Mouse (Mus musculus): Measurements from ENCODE around the gene Ptpa. TPM values are rescaled to one million over a fixed set of nuclear protein-coding genes. Genes with fewer than 3 reads are reported as not detected.
A peak's percentile ranks its signal among the peaks of the same experiment; 100 is the strongest.

The Ptpa gene
- polyA plus RNA-seq, 1 experiment, result 83.8 TPM

DNA sequence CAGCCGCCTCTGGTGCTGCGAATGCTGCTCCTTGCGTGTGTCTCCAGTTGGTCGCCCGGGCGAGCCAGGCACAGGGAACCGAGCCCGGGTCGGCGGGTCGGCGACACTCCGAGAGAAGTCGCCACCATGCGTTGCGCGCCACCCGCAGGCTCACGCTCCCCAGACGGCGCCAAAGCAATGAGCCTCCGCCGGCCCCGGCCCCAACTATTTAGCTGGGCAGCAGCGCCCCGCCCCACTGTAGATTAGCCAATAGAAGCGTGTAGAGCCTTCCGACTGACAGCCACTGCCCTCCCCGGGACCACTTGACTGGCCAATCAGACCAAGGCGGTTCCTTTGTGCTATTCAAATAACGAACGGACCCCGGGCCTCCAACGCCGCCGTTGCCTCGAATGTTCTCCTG, 58.2 kb downstream of the Ptpa start, which contains the start of gene Ier5l:
TSS of gene Ier5l (minus strand) at position 181 of the 400 bp plus-strand sequence.
- Histone ChIP-seq H3K4me1 (ENCODE audit: control insufficient read depth, insufficient read depth, insufficient read length, low read length) (peaks cover 4% of the 10 kb centered on the region), H3K27ac (replicated peaks; ENCODE audit: low read depth, low read length) (peak within 1 kb of the TSS; percentile 97), H3K4me3 (ENCODE audit: insufficient read depth, low read depth, low read length) (peak within 1 kb of the TSS; percentile 97)

DNA sequence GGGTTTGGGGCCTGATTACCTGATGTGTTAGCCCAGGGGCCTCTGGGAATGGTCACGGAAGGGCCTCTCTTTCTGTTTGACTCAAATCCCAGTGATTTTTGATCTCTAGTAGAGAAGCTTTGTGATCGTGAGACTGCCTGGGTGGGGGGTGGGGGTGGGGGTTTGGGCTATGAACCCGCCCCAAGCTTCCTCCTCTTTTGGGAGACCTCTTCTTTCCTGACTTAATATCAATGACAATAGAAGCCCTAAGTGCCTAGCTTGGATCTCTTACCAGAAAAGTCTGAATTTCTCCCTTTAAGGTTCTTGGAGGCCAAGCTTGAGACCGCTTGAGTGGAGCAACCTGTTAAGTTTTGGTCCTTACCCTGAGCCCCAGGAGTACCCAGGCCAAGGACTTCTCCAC, 58.9 kb downstream of the Ptpa start:
- Histone ChIP-seq H3K27ac (replicated peaks; ENCODE audit: low read depth, low read length) (no peak overlapping the region), H3K4me1 (ENCODE audit: control insufficient read depth, insufficient read depth, insufficient read length, low read length) (peaks cover 4% of the 10 kb centered on the region), H3K4me3 (ENCODE audit: insufficient read depth, low read depth, low read length) (0 out of 2 replicates have a peak overlapping the region, but pooled peaks have one; percentile 45)

DNA sequence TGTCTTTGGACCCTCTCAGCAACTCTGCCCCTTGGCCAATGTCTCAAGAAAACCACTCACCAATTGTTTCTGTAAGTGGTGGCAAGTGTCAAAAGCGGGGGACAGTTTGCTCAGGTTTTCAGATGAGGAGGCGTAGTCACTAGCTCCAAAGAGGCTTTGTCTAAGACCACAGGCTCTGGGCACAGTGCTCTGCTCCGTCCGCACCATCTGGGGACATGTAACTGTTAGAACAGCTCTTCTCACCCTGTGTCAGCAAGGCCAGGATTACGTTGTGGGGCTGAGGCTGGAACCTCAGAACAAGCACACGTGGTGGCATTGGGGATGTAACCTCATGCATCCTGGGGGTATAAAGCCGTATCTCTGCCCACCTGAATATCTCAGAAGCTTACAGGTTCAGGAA, 59.6 kb downstream of the Ptpa start:
- Histone ChIP-seq H3K4me1 (ENCODE audit: control insufficient read depth, insufficient read depth, insufficient read length, low read length) (peaks cover 4% of the 10 kb centered on the region), H3K27ac (replicated peaks; ENCODE audit: low read depth, low read length) (no peak overlapping the region), H3K4me3 (ENCODE audit: insufficient read depth, low read depth, low read length) (no peak overlapping the region)

DNA sequence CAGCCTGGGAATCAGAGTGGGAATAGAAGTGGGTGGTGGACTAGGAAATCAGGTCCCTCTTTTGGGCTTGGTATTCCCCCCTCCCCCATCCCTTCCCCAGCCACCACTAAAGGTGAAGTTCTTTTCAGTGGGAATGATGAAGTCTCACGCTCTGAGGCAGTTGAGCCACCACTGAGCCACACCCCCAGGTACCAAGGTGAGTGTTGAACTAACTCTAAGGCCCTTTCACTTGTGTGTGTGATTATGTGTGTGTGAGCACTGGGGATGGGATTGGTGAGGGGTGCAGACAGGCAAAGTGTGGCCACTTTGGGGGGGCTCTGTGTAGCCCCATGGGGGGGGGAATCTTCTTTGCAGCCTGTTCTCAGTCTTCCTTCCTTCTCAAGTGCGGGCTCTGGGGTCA, 60.4 kb downstream of the Ptpa start:
- no peak overlapping the region for H3K4me3 ChIP-seq (ENCODE audit: insufficient read depth, low read depth, low read length)
- peaks cover under 1% of the 10 kb centered on the region; the same call in 1 of the 2 replicates for H3K4me1 ChIP-seq (ENCODE audit: control insufficient read depth, insufficient read depth, insufficient read length, low read length)
- H3K27ac ChIP-seq (replicated peaks; ENCODE audit: low read depth, low read length), result no peak overlapping the region

DNA sequence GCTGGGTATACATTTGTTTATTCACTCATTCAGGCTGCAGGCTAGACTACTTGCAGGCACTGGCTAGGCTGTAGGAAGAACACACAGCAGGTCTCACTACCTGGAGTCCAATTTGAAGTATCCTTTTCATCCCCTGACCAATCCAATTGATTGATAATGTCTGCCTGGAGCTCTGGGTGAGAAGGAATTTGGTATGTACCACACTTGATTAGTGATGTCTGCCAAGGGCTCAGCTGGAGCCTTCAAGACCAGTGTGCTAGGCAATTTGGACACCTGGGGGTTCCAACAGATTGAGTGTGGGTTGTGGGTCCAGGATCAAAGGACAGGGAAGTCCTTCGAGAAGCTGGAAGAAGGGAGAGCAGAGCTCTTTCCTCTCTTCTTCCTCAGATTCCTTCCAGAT, 62.7 kb downstream of the Ptpa start:
- Histone ChIP-seq H3K27ac (replicated peaks; ENCODE audit: low read depth, low read length) (no peak overlapping the region), H3K4me1 (ENCODE audit: control insufficient read depth, insufficient read depth, insufficient read length, low read length) (no peaks in the 10 kb centered on the region), H3K4me3 (ENCODE audit: insufficient read depth, low read depth, low read length) (no peak overlapping the region)

DNA sequence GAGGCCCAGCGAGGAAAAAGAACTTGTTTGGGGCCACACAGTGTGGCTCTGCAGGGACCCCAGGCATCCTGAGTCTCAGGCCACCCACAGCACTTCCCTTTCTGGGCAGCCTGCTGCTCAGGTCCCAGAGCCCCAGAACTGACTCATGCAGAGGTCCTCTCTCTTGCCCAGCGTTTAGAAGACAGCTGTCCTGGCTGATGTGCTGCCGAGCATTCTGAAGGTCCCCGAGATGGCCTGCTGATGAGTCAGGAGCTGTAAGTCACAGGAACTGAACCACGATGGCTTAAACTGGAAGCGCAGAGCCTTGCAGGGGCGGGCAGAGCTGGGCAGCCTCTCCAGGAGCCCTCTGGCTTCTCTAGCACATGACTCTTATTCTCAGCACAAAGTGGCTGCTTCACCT, 71.8 kb downstream of the Ptpa start:
- no peak overlapping the region for H3K4me3 ChIP-seq (ENCODE audit: insufficient read depth, low read depth, low read length)
- H3K27ac ChIP-seq (replicated peaks; ENCODE audit: low read depth, low read length), result no peak overlapping the region
- no peaks in the 10 kb centered on the region for H3K4me1 ChIP-seq (ENCODE audit: control insufficient read depth, insufficient read depth, insufficient read length, low read length)

DNA sequence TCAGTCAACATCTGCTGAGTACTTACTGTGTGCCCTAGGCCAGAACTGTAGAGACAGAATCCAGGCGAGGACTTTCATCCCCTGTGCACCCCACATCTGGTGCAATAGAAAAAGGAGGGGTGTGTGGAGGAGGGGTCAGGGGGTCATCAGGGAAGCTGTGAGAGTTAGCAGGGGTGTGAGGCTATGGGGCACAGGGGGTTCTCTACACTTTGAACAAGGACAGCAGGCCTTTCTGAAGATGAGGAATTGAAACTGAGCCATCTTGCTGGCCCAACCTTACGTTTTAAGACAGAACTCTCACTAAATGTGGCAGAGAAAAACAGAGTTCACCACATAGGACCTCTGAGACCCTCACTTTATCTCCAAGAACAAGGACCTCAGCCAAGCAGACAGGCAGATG, 74.5 kb downstream of the Ptpa start:
- no peak overlapping the region for H3K27ac ChIP-seq (replicated peaks; ENCODE audit: low read depth, low read length)
- no peaks in the 10 kb centered on the region for H3K4me1 ChIP-seq (ENCODE audit: control insufficient read depth, insufficient read depth, insufficient read length, low read length)
- no peak overlapping the region for H3K4me3 ChIP-seq (ENCODE audit: insufficient read depth, low read depth, low read length)

DNA sequence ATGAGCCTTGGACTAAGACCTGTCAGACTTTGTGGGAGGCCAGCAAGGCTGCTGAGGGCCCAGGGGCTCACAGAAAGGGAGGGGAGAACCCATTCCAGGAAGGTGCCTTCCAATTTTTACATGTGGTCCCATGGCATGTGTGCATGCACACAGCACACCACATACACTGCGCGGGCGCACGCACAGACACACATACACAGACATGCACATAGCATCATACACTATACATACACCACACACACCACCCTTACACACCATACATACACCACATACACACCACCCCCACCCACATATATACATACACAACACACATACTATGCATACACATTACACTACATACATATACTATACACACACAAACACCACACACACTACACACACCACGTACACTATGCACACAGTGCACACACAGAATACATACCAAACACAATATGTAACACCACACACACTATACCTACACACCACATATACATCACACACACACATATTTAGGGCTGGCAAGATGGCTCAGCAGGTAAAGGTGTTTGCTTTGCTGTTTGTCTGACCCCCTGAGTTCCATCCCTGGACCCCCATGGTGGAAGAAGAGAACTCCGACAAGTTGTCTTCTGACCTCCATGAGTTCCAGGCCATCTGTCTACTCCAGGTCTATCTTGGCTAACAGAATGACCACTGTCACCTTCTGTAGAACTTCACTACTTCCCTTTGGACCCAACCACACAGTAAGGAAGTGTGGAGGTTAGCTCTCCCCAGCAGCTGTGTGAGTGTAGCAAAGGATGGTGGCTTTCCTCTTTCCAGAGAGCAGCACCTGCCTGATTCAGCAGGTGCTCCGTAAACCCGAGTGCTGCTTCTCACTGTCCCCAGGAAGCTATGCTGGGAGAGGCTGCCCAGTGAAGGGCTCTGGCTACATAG, 79.4 kb downstream of the Ptpa start:
- peaks cover 5% of the 10 kb centered on the region; the same call in 1 of the 2 replicates for H3K4me1 ChIP-seq (ENCODE audit: control insufficient read depth, insufficient read depth, insufficient read length, low read length)
- H3K4me3 ChIP-seq (ENCODE audit: insufficient read depth, low read depth, low read length), result no peak overlapping the region
- no peak overlapping the region for H3K27ac ChIP-seq (replicated peaks; ENCODE audit: low read depth, low read length)

DNA sequence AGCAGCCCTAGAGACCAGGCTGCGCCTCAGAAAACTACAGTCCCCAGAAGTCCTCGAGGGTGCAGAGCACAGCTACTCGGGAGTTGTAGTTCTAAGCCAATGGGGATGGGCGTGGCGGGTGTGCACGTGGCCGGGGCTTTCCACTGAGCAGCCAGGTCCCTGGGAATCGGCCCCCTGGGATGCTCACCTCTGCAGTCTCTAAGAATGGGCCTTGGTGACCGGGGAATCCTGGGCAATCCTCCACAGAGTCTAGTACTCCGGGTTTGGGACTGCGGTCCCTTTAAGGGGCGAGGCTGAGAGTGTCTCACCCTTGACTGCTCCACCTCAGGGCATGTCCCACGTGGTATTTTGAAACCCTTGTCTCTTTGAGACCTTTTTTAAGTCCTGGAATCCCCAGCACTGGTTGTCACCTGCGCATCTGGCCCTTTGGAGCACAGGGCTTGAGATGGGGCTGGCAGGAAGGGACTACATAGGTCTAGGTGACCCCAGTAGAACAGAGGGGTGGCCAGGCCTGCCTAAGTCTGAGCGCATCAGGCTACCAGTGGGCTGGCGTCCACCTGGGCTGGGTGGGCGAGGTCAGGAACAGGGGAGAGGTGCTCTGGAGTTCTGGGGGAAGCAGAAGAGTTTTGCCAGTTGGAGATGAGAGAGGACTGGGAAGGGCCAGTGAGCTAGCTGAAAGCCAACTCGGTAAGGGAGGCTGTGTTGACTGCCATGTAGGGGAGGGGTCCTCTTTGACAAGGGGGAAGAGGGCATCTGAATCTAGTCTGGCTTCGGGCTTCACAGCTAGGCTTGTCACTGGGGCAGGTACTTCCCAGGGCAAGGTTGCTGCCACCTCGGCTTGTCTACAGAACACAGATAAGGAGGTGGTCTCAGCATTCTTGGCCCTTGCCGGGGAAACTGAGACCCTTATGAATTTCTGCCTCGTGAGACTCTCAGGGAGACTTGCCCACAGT, 80.3 kb downstream of the Ptpa start:
- Histone ChIP-seq H3K4me1 (ENCODE audit: control insufficient read depth, insufficient read depth, insufficient read length, low read length) (peaks cover 5% of the 10 kb centered on the region; the same call in 1 of the 2 replicates), H3K4me3 (ENCODE audit: insufficient read depth, low read depth, low read length) (peak overlapping the region; percentile 37), H3K27ac (replicated peaks; ENCODE audit: low read depth, low read length) (no peak overlapping the region)

Other genes with a start within 250 kb of the Ptpa start
- gene Endog, start 244.5 kb upstream of the Ptpa start, polyA plus RNA-seq (2012; ENCODE audit: insufficient read depth, insufficient read length, missing spikeins), result 64.4 and 85.8 TPM in 2 replicates
- gene Spout1, start 237.6 kb upstream of the Ptpa start, polyA plus RNA-seq (2012; ENCODE audit: insufficient read depth, insufficient read length, missing spikeins), result 11.0 and 12.7 TPM in 2 replicates
- gene Kyat1, start 210.2 kb upstream of the Ptpa start, polyA plus RNA-seq (2012; ENCODE audit: insufficient read depth, insufficient read length, missing spikeins), result 17.4 and 19.1 TPM in 2 replicates
- 11.9 and 14.8 TPM in 2 replicates for gene Lrrc8a, start 178.3 kb upstream of the Ptpa start, polyA plus RNA-seq (2012; ENCODE audit: insufficient read depth, insufficient read length, missing spikeins)
- gene Gm28035, start 175.5 kb upstream of the Ptpa start, polyA plus RNA-seq (2012; ENCODE audit: insufficient read depth, insufficient read length, missing spikeins), result not detected in 2 replicates
- 16.2 and 19.3 TPM in 2 replicates for gene Phyhd1, start 149.8 kb upstream of the Ptpa start, polyA plus RNA-seq (2012; ENCODE audit: insufficient read depth, insufficient read length, missing spikeins)
- gene Gm28038, start 135.0 kb upstream of the Ptpa start, polyA plus RNA-seq (2012; ENCODE audit: insufficient read depth, insufficient read length, missing spikeins), result not detected in 2 replicates
- 37.8 and 40.5 TPM in 2 replicates for gene Dolk, start 129.7 kb upstream of the Ptpa start, polyA plus RNA-seq (2012; ENCODE audit: insufficient read depth, insufficient read length, missing spikeins)
- 10.9 and 19.5 TPM in 2 replicates for gene Nup188, start 129.6 kb upstream of the Ptpa start, polyA plus RNA-seq (2012; ENCODE audit: insufficient read depth, insufficient read length, missing spikeins)
- gene Sh3glb2, start 56.7 kb upstream of the Ptpa start, polyA plus RNA-seq (2012; ENCODE audit: insufficient read depth, insufficient read length, missing spikeins), result 66.4 and 76.9 TPM in 2 replicates
- 77.1 and 78.5 TPM in 2 replicates for gene Miga2, start 51.8 kb upstream of the Ptpa start, polyA plus RNA-seq (2012; ENCODE audit: insufficient read depth, insufficient read length, missing spikeins)
- 10.4 and 13.8 TPM in 2 replicates for gene Dolpp1, start 23.8 kb upstream of the Ptpa start, polyA plus RNA-seq (2012; ENCODE audit: insufficient read depth, insufficient read length, missing spikeins)
- gene Crat, start 226 bp upstream of the Ptpa start, polyA plus RNA-seq (2012; ENCODE audit: insufficient read depth, insufficient read length, missing spikeins), result 378 and 560 TPM in 2 replicates
- 2.5 and 3.5 TPM in 2 replicates for gene Ier5l, start 58.2 kb downstream of the Ptpa start, polyA plus RNA-seq (2012; ENCODE audit: insufficient read depth, insufficient read length, missing spikeins)
- gene Cstad, start 179.0 kb downstream of the Ptpa start, polyA plus RNA-seq (2012; ENCODE audit: insufficient read depth, insufficient read length, missing spikeins), result not detected in 2 replicates